Mouse (Mus musculus) layer of hippocampus, postnatal 25 days (tissue): ENCODE measurements around the gene Il1f5. TPM values are rescaled to one million over a fixed set of nuclear protein-coding genes. Genes with fewer than 3 reads are reported as not detected.

Experiments
- DNase-seq, 2 experiments: peaks; one replicate each; pipeline ENCODE4 v3.0.0; 2022; ENCODE audit warnings: mixed read lengths in 2 of 2, low spot score in 1 of 2; ENCODE audit errors: extremely low spot score in 1 of 2
- total RNA-seq, 2 experiments: library from RNA; stranded (reverse); gene quantifications; 2 replicates each; pipeline ENCODE4 v1.2.3; 2021

Gene Il1f5
- total RNA-seq = not detected

- no peak for DNase-seq
Observed at GRCm38 (mm10) chr2:24276654-24277053, at the start of gene Il1f5. Gene Il1f5 (plus strand): TSS chr2:24276954.

DNA sequence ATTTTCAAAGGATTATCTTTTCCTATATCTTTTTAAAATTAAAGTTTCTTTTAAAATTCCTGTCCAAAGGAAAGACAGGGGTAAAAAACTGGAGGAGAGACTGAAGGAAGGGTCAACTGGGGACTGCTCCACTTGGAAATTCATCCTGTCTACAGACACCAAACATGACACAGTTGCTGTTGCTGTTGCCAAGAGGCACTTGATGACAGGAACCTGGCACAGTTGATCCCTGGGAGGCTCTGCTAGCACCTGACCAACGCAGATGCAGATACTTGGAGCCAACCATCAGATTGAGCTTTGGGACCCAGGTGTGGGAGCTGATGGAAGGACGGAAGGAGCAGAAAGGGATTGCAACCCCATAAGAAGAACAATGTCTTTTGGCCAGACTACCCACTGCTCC is 49.6 kb upstream of the Il1f5 start:
- DNase-seq = no peak

DNA sequence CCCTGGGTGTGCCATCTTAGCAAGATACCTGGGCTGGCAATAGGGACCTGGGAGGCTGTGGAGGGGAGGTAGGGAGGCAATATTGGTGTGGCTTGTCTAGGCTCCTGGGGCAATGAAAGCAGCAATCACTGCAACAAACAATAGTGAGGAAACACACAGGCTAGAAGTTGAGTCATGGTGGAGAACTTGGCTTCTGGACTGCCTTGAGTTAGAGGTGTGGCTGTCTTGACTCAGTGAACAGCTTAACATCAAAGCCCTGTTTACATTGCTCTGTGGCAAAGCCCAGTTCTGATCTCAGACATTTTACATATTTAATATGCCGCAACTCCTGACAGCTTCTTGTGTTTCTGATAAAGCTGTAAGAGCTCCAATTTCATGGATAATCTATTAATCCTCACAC is 9.3 kb upstream of the Il1f5 start:
- DNase-seq = no peak

DNA sequence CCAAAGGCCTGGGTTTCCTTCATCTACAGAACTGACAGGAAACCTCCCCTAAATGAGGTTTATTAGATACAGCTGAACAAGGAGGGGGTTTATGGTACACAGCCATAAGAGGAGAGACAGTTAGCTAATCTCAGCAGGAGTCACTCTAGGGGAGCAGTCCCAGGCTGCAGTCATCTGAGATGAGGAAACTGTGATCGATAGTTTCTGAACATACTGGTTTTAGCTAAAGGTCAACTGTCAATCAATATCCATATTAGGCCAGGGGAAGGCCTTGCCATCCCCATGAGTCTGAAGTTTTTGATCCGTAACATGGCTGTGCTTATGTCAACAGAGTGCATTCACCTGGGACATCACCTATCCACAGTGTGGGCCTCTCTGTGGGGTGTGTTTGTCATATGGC is 3.1 kb upstream of the Il1f5 start:
- no peak for DNase-seq

GRCm38 (mm10) chr2:24275146-24275545 is 1.6 kb upstream of the Il1f5 start:
- no peak for DNase-seq

GRCm38 (mm10) chr2:24290896-24291295 is 14.1 kb downstream of the Il1f5 start, which contains the start of gene Il1f10:
Gene Il1f10 (plus strand): TSS chr2:24291196.
- no peak for DNase-seq

DNA sequence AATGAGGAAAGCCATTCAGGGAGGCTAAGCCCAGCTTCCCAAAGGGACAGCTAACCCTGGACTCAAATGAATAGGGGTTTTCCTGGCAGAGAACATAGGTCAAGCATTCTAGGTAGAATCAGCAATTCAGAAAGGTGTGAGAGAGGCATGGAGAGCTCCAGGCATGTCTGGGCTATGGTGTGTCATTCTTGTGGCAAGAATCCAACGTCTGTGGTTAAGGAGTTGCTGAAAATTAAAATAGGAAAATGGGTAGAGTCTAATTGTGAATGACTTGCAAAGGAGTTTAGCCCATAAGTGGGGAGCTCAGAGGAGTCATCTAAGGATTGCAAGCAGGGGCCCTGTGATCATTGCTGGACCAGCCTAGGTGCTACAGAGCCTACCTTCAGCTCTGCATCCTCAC is 17.9 kb downstream of the Il1f5 start:
- DNase-seq = no peak

DNA sequence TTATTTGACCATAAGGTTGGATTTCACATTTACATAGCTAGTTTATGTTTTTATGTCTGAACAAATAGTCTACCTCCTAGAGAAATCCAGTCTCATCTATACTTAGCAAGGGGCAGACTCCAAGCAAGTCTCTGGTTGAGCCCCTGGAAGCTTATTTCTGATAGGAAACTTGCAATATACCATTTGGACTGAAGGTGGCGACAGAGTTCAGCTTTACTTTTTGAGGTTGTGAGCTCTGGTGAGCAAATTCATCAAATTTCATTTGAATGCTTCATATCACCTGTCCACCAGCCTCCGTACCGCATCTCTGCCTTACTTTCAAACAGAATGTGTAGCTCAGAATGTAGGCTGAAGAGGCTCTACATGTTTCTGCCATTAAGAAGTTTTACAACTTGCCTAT is 20.1 kb downstream of the Il1f5 start:
- peak; percentile 10 to 74 for DNase-seq

- no peak for DNase-seq
Observed at GRCm38 (mm10) chr2:24311302-24312001, 34.7 kb downstream of the Il1f5 start.

- DNase-seq = no peak
Observed at GRCm38 (mm10) chr2:24316919-24317318, 40.2 kb downstream of the Il1f5 start.

DNA sequence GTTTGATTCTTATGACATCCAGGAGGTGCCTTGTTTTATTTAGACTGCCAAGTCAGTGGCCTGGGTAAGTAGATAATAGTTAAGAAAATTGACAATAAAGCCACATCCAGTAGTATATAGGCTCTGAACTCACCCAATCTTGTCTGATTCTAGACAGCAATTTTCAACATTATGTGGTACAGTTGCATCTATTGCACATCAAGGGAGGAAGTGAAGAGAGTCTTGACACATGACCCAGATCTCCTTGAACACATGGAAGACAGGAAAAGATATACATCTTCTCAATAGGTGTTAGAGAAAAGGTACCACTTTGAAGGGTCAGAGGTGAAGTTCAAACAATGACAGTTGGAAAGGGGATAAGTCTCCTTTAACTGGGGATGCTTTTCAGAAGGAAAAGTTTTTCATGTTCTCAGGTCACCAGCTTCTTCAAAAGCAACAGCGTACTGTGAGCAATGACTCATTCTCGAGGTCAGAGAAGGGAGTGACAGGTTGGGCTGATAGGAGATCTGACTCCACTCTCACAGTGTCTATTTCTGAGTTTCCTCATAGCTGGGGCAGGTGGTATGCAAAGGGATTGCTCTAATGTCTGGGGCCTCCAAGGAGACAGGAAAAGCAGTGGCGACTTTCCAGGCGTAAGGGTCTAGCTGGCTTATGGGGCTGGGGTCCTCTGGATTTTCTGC is 41.3 kb downstream of the Il1f5 start:
- DNase-seq = no peak

Other genes with a start within 250 kb of the Il1f5 start
- 10 to 100 TPM; 26.6 to 27.6 TPM for gene Hnmt, start 227.6 kb upstream of the Il1f5 start, total RNA-seq
- not detected for gene Tbpl2, start 180.4 kb upstream of the Il1f5 start, total RNA-seq
- not detected for gene Il1f8, start 123.8 kb upstream of the Il1f5 start, total RNA-seq
- gene Il1f9, start 90.5 kb upstream of the Il1f5 start, total RNA-seq = not detected
- gene Il1f6, start 61.5 kb upstream of the Il1f5 start, total RNA-seq = not detected
- gene Il1f10, start 14.2 kb downstream of the Il1f5 start, total RNA-seq = not detected
- not detected for gene Il1rn, start 59.9 kb downstream of the Il1f5 start, total RNA-seq
- gene Psd4, start 90.6 kb downstream of the Il1f5 start, total RNA-seq = 1 to 10 TPM in 1 of 2 experiments, under 1 TPM in 1; 0.47 to 1.1 TPM
- gene Pax8, start 198.6 kb downstream of the Il1f5 start, total RNA-seq = not detected